Mouse (Mus musculus): ENCODE measurements around the gene Stpg4. TPM values are rescaled to one million over a fixed set of nuclear protein-coding genes. Genes with fewer than 3 reads are reported as not detected.

Gene Stpg4
- polyA plus RNA-seq, 1 experiment: not detected

GRCm38 (mm10) chr17:87366520-87366919, 61.0 kb downstream of the Stpg4 start:
- WGBS: 52% methylated on average over 2 of the region's 2 CpGs
- Histone ChIP-seq H3K27ac (ENCODE audit: insufficient read depth, low read depth, low read length) (no peak overlapping the region), H3K4me1 (ENCODE audit: control insufficient read depth, insufficient read depth, low read length) (peaks cover 63% of the 10 kb centered on the region), H3K4me3 (ENCODE audit: insufficient read depth, low read depth, low read length) (no peak overlapping the region)
- no peak for TF ChIP-seq POLR2A (IDR thresholded peaks at IDR 0.05; ENCODE audit: insufficient read depth, low read depth, low read length)
- TF ChIP-seq CTCF (IDR thresholded peaks at IDR 0.05; ENCODE audit: insufficient read depth, low read depth, low read length): no peak

GRCm38 (mm10) chr17:87365268-87365667, 62.3 kb downstream of the Stpg4 start:
- H3K27ac ChIP-seq (ENCODE audit: insufficient read depth, low read depth, low read length): no peak overlapping the region
- no peak overlapping the region for H3K4me3 ChIP-seq (ENCODE audit: insufficient read depth, low read depth, low read length)
- TF ChIP-seq CTCF (IDR thresholded peaks at IDR 0.05; ENCODE audit: insufficient read depth, low read depth, low read length): no peak
- TF ChIP-seq POLR2A (IDR thresholded peaks at IDR 0.05; ENCODE audit: insufficient read depth, low read depth, low read length): no peak
- WGBS: 80% methylated on average over 8 of the region's 8 CpGs
- H3K4me1 ChIP-seq (ENCODE audit: control insufficient read depth, insufficient read depth, low read length): peaks cover 61% of the 10 kb centered on the region

- 68% methylated on average over 15 of the region's 15 CpGs for WGBS
- no peak overlapping the region for H3K27ac ChIP-seq (ENCODE audit: insufficient read depth, low read depth, low read length)
- H3K4me1 ChIP-seq (ENCODE audit: control insufficient read depth, insufficient read depth, low read length): peaks cover 57% of the 10 kb centered on the region
- no peak for TF ChIP-seq CTCF (IDR thresholded peaks at IDR 0.05; ENCODE audit: insufficient read depth, low read depth, low read length)
- TF ChIP-seq POLR2A (IDR thresholded peaks at IDR 0.05; ENCODE audit: insufficient read depth, low read depth, low read length): no peak
- H3K4me3 ChIP-seq (ENCODE audit: insufficient read depth, low read depth, low read length): no peak overlapping the region
Measured at GRCm38 (mm10) chr17:87364108-87364507, 63.4 kb downstream of the Stpg4 start.

- H3K27ac ChIP-seq (ENCODE audit: insufficient read depth, low read depth, low read length): no peak overlapping the region
- peaks cover 43% of the 10 kb centered on the region for H3K4me1 ChIP-seq (ENCODE audit: control insufficient read depth, insufficient read depth, low read length)
- no peak overlapping the region for H3K4me3 ChIP-seq (ENCODE audit: insufficient read depth, low read depth, low read length)
- 45% methylated on average over 3 of the region's 3 CpGs for WGBS
- TF ChIP-seq CTCF (IDR thresholded peaks at IDR 0.05; ENCODE audit: insufficient read depth, low read depth, low read length) (no peak), POLR2A (IDR thresholded peaks at IDR 0.05; ENCODE audit: insufficient read depth, low read depth, low read length) (no peak)
Measured at GRCm38 (mm10) chr17:87361132-87361531, 66.4 kb downstream of the Stpg4 start.

- Histone ChIP-seq H3K4me1 (ENCODE audit: control insufficient read depth, insufficient read depth, low read length) (peaks cover 44% of the 10 kb centered on the region), H3K27ac (ENCODE audit: insufficient read depth, low read depth, low read length) (no peak overlapping the region), H3K4me3 (ENCODE audit: insufficient read depth, low read depth, low read length) (no peak overlapping the region)
- WGBS: 88% methylated on average over 9 of the region's 9 CpGs
- TF ChIP-seq CTCF (IDR thresholded peaks at IDR 0.05; ENCODE audit: insufficient read depth, low read depth, low read length): no peak
- no peak for TF ChIP-seq POLR2A (IDR thresholded peaks at IDR 0.05; ENCODE audit: insufficient read depth, low read depth, low read length)
Measured at GRCm38 (mm10) chr17:87357506-87357905, 70.0 kb downstream of the Stpg4 start.

- Histone ChIP-seq H3K4me3 (ENCODE audit: insufficient read depth, low read depth, low read length) (no peak overlapping the region), H3K27ac (ENCODE audit: insufficient read depth, low read depth, low read length) (no peak overlapping the region), H3K4me1 (ENCODE audit: control insufficient read depth, insufficient read depth, low read length) (peaks cover 47% of the 10 kb centered on the region)
- no peak for TF ChIP-seq CTCF (IDR thresholded peaks at IDR 0.05; ENCODE audit: insufficient read depth, low read depth, low read length)
- TF ChIP-seq POLR2A (IDR thresholded peaks at IDR 0.05; ENCODE audit: insufficient read depth, low read depth, low read length): no peak
- 91% methylated on average over 5 of the region's 5 CpGs for WGBS
Measured at GRCm38 (mm10) chr17:87356261-87356660, 71.3 kb downstream of the Stpg4 start.

GRCm38 (mm10) chr17:87355456-87355855, 72.1 kb downstream of the Stpg4 start:
- TF ChIP-seq CTCF (IDR thresholded peaks at IDR 0.05; ENCODE audit: insufficient read depth, low read depth, low read length) (no peak), POLR2A (IDR thresholded peaks at IDR 0.05; ENCODE audit: insufficient read depth, low read depth, low read length) (no peak)
- WGBS: 95% methylated on average over 8 of the region's 8 CpGs
- H3K4me3 ChIP-seq (ENCODE audit: insufficient read depth, low read depth, low read length): no peak overlapping the region
- no peak overlapping the region for H3K27ac ChIP-seq (ENCODE audit: insufficient read depth, low read depth, low read length)
- H3K4me1 ChIP-seq (ENCODE audit: control insufficient read depth, insufficient read depth, low read length): peaks cover 48% of the 10 kb centered on the region

- Histone ChIP-seq H3K27ac (ENCODE audit: insufficient read depth, low read depth, low read length) (no peak overlapping the region), H3K4me1 (ENCODE audit: control insufficient read depth, insufficient read depth, low read length) (peaks cover 46% of the 10 kb centered on the region), H3K4me3 (ENCODE audit: insufficient read depth, low read depth, low read length) (no peak overlapping the region)
- 80% methylated on average over 8 of the region's 8 CpGs for WGBS
- no peak for TF ChIP-seq CTCF (IDR thresholded peaks at IDR 0.05; ENCODE audit: insufficient read depth, low read depth, low read length)
- no peak for TF ChIP-seq POLR2A (IDR thresholded peaks at IDR 0.05; ENCODE audit: insufficient read depth, low read depth, low read length)
Measured at GRCm38 (mm10) chr17:87353745-87354320, 73.7 kb downstream of the Stpg4 start.

- Histone ChIP-seq H3K27ac (ENCODE audit: insufficient read depth, low read depth, low read length) (no peak overlapping the region), H3K4me3 (ENCODE audit: insufficient read depth, low read depth, low read length) (no peak overlapping the region), H3K4me1 (ENCODE audit: control insufficient read depth, insufficient read depth, low read length) (peaks cover 52% of the 10 kb centered on the region)
- WGBS: 73% methylated on average over 1 of the region's 1 CpGs
- no peak for TF ChIP-seq CTCF (IDR thresholded peaks at IDR 0.05; ENCODE audit: insufficient read depth, low read depth, low read length)
- TF ChIP-seq POLR2A (IDR thresholded peaks at IDR 0.05; ENCODE audit: insufficient read depth, low read depth, low read length): no peak
Measured at GRCm38 (mm10) chr17:87352898-87353225, 74.7 kb downstream of the Stpg4 start.
